Mouse (Mus musculus) ovary, adult 18-20 months (tissue): ENCODE data around the gene Shc3.

Experiments
- DNase-seq: peaks from one replicate; pipeline ENCODE4 v3.0.0; 2022; ENCODE audit warnings: low spot score, mixed read lengths

The Shc3 gene

DNA sequence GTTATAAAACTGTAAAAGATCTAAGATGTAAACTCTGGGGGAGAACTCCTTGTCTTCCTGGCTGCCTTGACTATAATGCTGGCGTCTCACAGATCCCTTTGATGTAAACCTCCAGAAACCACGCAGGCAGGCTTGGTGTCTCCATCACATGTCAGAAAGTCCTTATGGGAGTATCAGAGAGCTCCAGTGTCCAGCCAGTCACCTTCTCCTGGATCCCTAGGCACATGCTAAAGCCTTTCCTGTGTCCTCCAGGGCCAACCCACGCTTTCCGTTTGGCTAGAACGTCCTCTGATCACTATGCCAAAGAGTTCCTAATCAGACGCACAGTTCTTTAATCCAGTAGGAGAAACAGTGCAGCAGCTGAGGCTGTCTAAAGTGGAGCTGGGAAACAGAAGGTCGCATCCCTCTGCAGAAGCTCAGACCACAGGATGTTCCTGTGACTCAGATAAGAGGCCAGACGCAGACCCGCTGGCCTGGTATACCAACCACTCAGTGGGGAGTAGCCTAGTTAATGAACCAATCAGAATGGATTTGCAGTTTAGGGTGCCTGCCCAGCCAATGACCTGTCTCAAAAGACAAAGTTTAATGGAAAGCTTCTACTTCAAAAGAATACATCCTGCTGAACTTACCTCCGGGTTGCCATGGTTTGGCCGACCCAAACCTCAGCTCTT lies 88.7 kb downstream of the Shc3 start:
- DNase-seq = no peak

DNA sequence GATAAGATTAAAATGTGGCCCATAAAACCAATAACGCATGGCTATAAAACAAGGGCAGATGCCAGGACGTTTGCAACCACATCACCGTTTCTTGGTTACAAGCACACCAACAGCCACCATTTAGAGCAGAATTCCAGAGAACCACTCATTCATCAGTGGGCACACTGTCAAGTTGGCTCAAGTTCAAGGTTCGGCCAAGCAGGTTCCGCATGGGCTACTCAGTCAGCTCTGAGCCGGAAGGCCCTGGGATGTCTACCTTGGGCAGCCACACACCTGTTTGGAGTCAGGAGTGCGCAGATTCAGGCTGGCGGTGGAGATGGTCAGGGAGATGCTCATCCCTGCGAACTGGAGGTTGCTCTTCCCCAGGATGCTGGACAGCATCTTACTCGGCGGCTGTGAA lies 89.4 kb downstream of the Shc3 start:
- peak; percentile 7 for DNase-seq

DNA sequence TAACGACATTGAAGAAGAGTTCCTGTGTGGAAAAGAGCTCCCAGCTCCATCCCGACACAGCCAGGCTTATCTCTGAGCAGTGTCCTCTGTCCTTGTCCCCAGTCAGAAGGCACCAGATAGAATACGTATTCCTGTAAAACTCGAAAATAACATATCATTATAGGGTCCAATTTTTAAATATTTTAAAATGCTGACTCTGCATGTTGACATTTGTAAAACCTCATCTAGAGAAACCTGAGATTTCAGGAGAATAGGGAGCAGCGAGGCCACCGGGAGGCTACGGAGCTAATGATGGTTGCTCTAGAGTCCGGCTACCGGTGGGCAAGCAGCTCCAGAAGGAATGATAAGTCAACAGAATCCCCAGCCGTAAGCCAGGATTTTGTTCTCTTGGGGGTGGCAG lies 92.2 kb downstream of the Shc3 start:
- DNase-seq = no peak

GRCm38 (mm10) chr13:51468697-51469250 lies 100.4 kb downstream of the Shc3 start:
- no peak for DNase-seq

GRCm38 (mm10) chr13:51466117-51466841 lies 102.9 kb downstream of the Shc3 start:
- no peak for DNase-seq

- no peak for DNase-seq
Measured at GRCm38 (mm10) chr13:51464294-51464693, 104.9 kb downstream of the Shc3 start.

GRCm38 (mm10) chr13:51456190-51456878 lies 112.9 kb downstream of the Shc3 start:
- DNase-seq = no peak

DNA sequence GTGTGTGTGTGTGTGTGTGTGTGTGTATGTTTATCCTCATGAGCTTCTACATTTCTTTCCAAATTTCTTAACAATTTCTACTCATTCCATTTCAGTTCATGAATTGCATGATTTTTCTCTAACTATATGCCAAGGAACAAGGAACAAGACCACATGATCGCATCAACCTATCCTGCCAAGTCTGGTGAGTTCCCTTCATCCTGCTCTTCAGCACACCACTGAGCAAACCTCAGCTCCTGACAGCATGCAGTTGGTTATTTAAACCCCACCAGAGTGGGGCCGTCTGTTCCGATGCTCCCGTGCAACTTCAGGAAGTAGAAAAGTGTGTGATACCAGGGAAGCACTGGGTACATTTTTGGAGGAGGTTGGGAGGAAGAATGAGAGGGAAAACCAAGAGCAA lies 122.7 kb downstream of the Shc3 start:
- DNase-seq = no peak

DNA sequence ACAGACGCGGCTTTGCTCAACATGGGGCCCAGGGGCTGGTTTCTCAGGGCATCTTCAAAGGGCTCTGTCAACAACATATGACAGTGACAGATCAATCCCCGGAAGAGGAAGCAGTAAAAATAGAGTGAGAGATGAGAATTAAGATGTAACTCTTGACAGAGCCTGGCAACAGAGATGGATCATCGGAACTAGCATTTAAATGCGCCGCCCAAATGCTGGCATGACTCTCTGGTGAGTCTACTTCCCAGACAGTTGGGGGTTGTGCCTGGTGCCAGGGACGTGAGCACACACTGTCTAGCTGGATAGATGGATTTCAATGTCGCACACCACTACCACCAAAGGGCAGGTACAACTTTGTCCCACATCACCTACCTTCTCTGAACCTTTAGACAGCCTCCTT lies 126.3 kb downstream of the Shc3 start:
- DNase-seq = no peak

DNA sequence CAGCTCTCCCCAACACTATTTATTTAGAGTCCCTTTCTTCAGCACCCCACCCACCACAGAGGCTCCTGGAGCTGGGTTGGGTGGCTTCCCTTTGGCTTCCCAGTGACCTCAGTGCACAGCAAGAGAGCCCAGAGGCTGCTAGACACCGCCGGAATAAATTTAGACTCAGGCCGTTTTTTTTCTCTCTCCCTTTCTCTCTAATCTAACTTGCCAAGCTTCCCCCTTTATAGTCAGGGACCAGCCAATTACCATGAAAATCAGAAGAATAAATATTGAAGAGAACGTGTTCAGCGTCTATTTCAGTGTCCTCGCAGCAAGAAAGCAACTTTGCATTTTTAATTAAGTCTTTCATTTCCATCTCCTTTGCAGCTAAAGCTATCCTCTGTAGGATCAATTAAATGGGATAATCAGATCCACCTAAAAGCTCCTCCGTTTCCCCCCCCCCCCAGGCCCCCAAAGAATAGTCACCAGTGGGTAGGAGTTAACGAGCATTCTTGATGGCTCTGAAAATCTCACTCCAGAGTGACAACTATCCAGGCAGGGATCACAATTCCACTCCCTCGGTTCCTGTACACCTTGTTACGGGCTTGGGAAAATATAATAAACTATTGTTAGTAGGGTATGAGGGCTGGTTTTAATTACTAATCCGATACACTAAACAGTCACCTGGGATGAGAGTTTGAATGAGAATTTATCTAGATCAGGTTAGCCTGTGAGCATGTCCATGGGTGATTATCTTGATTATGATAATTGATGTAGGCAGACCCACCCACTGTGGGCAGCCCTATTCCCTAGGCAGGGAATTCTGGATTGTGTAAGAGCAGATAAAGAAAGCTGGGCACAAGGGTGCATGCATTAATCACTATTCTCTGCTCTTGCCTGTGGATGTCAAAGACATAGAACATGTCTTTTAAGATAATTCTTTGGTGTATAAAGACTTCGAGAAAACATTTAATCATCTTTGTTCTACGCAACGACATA lies 131.8 kb downstream of the Shc3 start:
- no peak for DNase-seq

DNA sequence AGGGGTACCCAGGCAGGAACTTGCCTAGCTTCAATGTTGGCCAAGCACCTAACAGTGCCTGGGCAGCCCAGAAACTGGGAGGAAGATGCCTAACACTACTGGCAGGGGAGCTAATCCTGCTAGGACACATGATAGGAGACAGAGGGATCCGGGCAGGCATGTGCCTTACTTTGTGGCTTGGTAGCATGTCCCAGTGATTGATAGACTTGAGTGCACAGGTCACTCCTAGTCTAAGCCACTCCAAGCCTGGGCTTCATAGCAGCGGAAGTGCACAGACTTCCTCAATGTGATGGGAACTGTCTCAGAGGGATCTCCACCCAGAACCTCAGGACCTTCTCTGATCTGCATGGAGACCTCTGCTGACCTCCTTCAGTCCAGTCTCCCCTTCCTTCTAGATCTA lies 134.1 kb downstream of the Shc3 start:
- DNase-seq = no peak

- no peak for DNase-seq
Measured at GRCm38 (mm10) chr13:51434460-51434859, 134.8 kb downstream of the Shc3 start.

DNA sequence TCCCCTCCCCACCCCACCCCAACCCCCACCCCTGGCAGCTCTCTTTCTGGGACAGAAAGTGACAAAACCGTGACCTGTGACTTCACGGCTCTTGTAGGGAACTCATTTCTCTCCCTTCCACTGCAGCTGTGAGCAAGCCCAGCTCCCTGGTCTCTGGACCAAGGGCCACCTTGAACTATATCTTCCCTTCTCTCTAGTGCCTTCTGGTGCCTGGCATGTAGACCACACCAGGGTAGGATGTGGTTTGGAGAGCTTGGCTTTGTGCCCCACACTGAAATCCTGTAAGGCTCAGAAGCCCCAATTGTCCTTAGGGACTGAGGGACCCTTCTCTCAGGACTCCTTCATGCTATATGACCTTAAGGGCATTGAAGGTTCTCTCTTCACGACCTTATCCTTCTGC lies 135.8 kb downstream of the Shc3 start:
- no peak for DNase-seq

DNA sequence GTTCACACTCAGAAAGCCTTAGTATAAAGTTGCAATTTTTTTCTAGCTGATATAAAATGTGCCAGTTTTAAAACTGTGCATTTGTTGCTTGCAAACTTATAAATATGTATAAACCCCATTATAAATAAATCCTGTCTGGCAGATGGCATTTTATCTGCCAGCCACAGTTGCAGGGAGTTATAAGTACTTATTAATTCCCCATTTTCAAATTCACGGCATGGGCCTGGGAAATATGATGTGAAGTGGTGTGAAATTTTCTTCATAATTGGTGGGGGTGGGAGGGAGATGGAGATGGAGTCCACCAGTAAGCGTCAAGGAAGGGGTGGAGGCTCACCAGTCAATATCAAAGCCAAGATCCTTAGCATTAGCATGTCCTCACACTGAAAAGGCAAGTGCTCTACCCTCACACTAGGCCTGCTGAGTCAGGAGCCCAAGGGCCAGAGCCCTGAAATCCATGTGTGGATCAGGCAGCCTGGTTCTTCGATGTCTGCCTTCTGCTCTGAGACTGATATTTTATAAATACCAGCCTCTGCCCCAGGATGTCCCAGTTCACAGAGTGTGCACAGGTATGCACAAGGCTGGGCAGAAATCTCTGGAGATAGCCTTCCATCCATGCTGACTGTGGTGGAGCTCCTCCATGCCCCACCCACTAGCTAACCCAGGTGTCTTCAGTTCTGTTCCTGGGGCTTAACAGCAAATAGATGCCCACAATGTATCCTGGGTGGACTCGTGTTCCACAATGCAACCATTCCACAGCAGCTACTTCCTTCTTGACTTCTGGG lies 143.4 kb downstream of the Shc3 start:
- DNase-seq = no peak

GRCm38 (mm10) chr13:51424647-51425046 lies 144.6 kb downstream of the Shc3 start:
- no peak for DNase-seq

GRCm38 (mm10) chr13:51423647-51424046 lies 145.6 kb downstream of the Shc3 start:
- no peak for DNase-seq

DNA sequence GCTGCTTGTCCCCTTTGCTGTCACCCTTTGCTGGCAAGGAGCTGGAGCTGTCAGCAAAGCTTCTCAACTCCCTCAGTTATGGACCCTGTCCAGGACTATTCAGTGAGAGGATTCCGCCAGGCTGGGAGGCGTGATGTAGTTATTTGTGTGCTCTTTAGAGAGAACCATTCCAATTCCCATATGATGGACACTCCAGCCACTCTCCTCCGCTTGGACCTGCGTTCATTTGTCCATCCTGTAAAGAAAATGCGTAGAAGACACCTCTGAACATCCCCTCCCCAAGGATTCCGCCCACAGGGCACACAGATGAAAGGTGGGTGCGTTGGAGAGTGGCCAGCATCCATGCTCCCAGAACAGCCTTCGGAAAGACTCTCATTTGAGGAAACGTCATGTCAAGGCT lies 148.4 kb downstream of the Shc3 start:
- no peak for DNase-seq

DNA sequence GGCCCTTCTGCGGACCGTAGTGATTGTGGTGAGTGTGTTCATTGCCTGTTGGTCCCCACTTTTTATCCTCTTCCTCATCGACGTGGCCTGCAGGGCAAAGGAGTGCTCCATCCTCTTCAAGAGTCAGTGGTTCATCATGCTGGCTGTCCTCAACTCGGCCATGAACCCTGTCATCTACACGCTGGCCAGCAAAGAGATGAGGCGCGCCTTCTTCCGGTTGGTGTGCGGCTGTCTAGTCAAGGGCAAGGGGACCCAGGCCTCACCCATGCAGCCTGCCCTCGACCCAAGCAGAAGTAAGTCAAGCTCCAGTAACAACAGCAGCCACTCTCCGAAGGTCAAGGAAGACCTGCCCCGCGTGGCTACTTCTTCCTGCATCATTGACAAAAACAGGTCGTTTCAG lies 149.7 kb downstream of the Shc3 start:
- no peak for DNase-seq

DNA sequence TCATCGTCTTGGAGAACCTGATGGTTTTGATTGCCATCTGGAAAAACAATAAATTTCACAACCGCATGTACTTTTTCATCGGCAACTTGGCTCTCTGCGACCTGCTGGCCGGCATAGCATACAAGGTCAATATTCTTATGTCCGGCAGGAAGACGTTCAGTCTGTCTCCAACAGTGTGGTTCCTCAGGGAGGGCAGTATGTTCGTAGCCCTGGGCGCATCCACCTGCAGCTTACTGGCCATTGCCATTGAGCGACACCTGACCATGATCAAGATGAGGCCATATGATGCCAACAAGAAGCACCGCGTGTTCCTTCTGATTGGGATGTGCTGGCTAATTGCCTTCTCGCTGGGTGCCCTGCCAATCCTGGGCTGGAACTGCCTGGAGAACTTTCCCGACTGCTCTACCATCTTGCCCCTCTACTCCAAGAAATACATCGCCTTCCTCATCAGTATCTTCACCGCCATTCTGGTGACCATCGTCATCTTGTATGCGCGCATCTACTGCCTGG lies 150.2 kb downstream of the Shc3 start:
- DNase-seq = no peak

- peak; percentile 79 for DNase-seq
Measured at GRCm38 (mm10) chr13:51418268-51418941, 150.8 kb downstream of the Shc3 start.
